Mouse (Mus musculus): ENCODE data around the gene Arhgef11. TPM values are rescaled to one million over a fixed set of nuclear protein-coding genes. Genes with fewer than 3 reads are reported as not detected.
"Not testable (repeated sequence)": the region's sequence is repeated elsewhere in the genome, so short reads cannot be mapped to it uniquely, and the experiment has no call there.

Gene Arhgef11
- 10 to 100 TPM; 16.5 to 20.9 (median 18.5) TPM for total RNA-seq (2022)

- DNase-seq (ENCODE audit: low spot score in 2 of 2) = peak; percentile 52 to 78
These were observed at the start of gene Arhgef11 for GRCm38 (mm10) chr3:87616957-87617810. TSS of gene Arhgef11 (plus strand) at chr3:87617559.

GRCm38 (mm10) chr3:87568681-87569080 is 48.7 kb upstream of the Arhgef11 start:
- DNase-seq (ENCODE audit: low spot score in 2 of 2) = no peak

- no peak for DNase-seq (ENCODE audit: low spot score in 2 of 2)
These were observed 41.6 kb upstream of the Arhgef11 start for GRCm38 (mm10) chr3:87575766-87576165.

- DNase-seq (ENCODE audit: low spot score in 2 of 2) = no peak
These were observed 35.1 kb upstream of the Arhgef11 start for GRCm38 (mm10) chr3:87582259-87582658.

- DNase-seq (ENCODE audit: low spot score in 2 of 2) = no peak
These were observed 23.6 kb upstream of the Arhgef11 start for GRCm38 (mm10) chr3:87593793-87594192.

GRCm38 (mm10) chr3:87595328-87595727 is 22.0 kb upstream of the Arhgef11 start:
- DNase-seq (ENCODE audit: low spot score in 2 of 2) = not testable (repeated sequence)

- not testable (repeated sequence) for DNase-seq (ENCODE audit: low spot score in 2 of 2)
These were observed 16.3 kb upstream of the Arhgef11 start for GRCm38 (mm10) chr3:87601077-87601476.

- DNase-seq (ENCODE audit: low spot score in 2 of 2) = no peak
These were observed 1.0 kb upstream of the Arhgef11 start for GRCm38 (mm10) chr3:87616354-87616753.

GRCm38 (mm10) chr3:87617811-87618130 is 412 bp downstream of the Arhgef11 start:
- DNase-seq (ENCODE audit: low spot score in 2 of 2) = no peak

- no peak for DNase-seq (ENCODE audit: low spot score in 2 of 2)
These were observed 881 bp downstream of the Arhgef11 start for GRCm38 (mm10) chr3:87618240-87618639.

GRCm38 (mm10) chr3:87618981-87619710 is 1.8 kb downstream of the Arhgef11 start:
- DNase-seq (ENCODE audit: low spot score in 2 of 2) = no peak

GRCm38 (mm10) chr3:87620218-87620891 is 3.0 kb downstream of the Arhgef11 start:
- DNase-seq (ENCODE audit: low spot score in 2 of 2) = no peak

- DNase-seq (ENCODE audit: low spot score in 2 of 2) = no peak
These were observed 7.5 kb downstream of the Arhgef11 start for GRCm38 (mm10) chr3:87624899-87625298.

- DNase-seq (ENCODE audit: low spot score in 2 of 2) = peak in 1 of 2 experiments; percentile 10
These were observed 13.5 kb downstream of the Arhgef11 start for GRCm38 (mm10) chr3:87630899-87631298.

GRCm38 (mm10) chr3:87631408-87631807 is 14.0 kb downstream of the Arhgef11 start:
- DNase-seq (ENCODE audit: low spot score in 2 of 2) = no peak

GRCm38 (mm10) chr3:87635514-87635913 is 18.2 kb downstream of the Arhgef11 start:
- no peak for DNase-seq (ENCODE audit: low spot score in 2 of 2)

GRCm38 (mm10) chr3:87643453-87643852 is 26.1 kb downstream of the Arhgef11 start:
- DNase-seq (ENCODE audit: low spot score in 2 of 2) = no peak

GRCm38 (mm10) chr3:87646174-87646573 is 28.8 kb downstream of the Arhgef11 start:
- DNase-seq (ENCODE audit: low spot score in 2 of 2) = no peak

- no peak for DNase-seq (ENCODE audit: low spot score in 2 of 2)
These were observed 31.7 kb downstream of the Arhgef11 start for GRCm38 (mm10) chr3:87649063-87649462.

- no peak for DNase-seq (ENCODE audit: low spot score in 2 of 2)
These were observed 41.0 kb downstream of the Arhgef11 start for GRCm38 (mm10) chr3:87658348-87658747.

- no peak for DNase-seq (ENCODE audit: low spot score in 2 of 2)
These were observed 42.5 kb downstream of the Arhgef11 start for GRCm38 (mm10) chr3:87659692-87660429.

Measured in gastrocnemius, adult 8-10 months (tissue).